Mouse (Mus musculus) spleen, adult 18-20 months (tissue): ENCODE results near the gene B3gat3.
"Not testable (repeated sequence)": the region's sequence is repeated elsewhere in the genome, so short reads cannot be mapped to it uniquely, and the experiment has no call there.

Experiments
- DNase-seq, 2 experiments: peaks; one replicate each; pipeline ENCODE4 v3.0.0; 2022; ENCODE audit warnings: mixed read lengths in 2 of 2

The B3gat3 gene

GRCm38 (mm10) chr19:8920073-8920736 lies at the start of gene B3gat3:
B3gat3 (plus strand) TSS chr19:8920374.
- DNase-seq = peak; percentile 82 to 86

GRCm38 (mm10) chr19:8870381-8870780 lies 49.8 kb upstream of the B3gat3 start:
- DNase-seq = not testable (repeated sequence)

GRCm38 (mm10) chr19:8870838-8871237 lies 49.3 kb upstream of the B3gat3 start:
- no peak for DNase-seq

GRCm38 (mm10) chr19:8871267-8872186 lies 48.6 kb upstream of the B3gat3 start, which contains the start of gene Ubxn1:
Ubxn1 (plus strand) TSS chr19:8871496.
- DNase-seq = peak; percentile 92 to 93

GRCm38 (mm10) chr19:8872266-8872840 lies 47.8 kb upstream of the B3gat3 start:
- no peak for DNase-seq

- DNase-seq = no peak
Measured at GRCm38 (mm10) chr19:8875031-8875430, 45.1 kb upstream of the B3gat3 start.

- peak; percentile 80 to 88 for DNase-seq
Measured at GRCm38 (mm10) chr19:8880311-8881033, 39.7 kb upstream of the B3gat3 start, which contains the start of gene Uqcc3. Uqcc3 (minus strand) TSS chr19:8880923.

GRCm38 (mm10) chr19:8881034-8881392 lies 39.2 kb upstream of the B3gat3 start:
- no peak for DNase-seq

GRCm38 (mm10) chr19:8883616-8884015 lies 36.6 kb upstream of the B3gat3 start, which contains the start of the genes Lbhd1 and Gm49403:
Lbhd1 (plus strand) TSS chr19:8883732.
Gm49403 (plus strand) TSS chr19:8883930.
- DNase-seq = no peak

- no peak for DNase-seq
Measured at GRCm38 (mm10) chr19:8886916-8887584, 33.1 kb upstream of the B3gat3 start.

GRCm38 (mm10) chr19:8887585-8888463 lies 32.4 kb upstream of the B3gat3 start:
- DNase-seq = no peak

- peak; percentile 89 to 91 for DNase-seq
Measured at GRCm38 (mm10) chr19:8888511-8889385, 31.4 kb upstream of the B3gat3 start, which contains the start of the genes 1810009A15Rik and Gm49416. 1810009A15Rik (plus strand) TSS chr19:8888853. Gm49416 (plus strand) TSS chr19:8888926.

GRCm38 (mm10) chr19:8892829-8893766 lies 27.1 kb upstream of the B3gat3 start, which contains the start of gene Ints5:
Ints5 (plus strand) TSS chr19:8893005.
- DNase-seq = peak; percentile 66 to 81

- DNase-seq = no peak
Measured at GRCm38 (mm10) chr19:8895397-8895960, 24.7 kb upstream of the B3gat3 start.

- DNase-seq = not testable (repeated sequence)
Measured at GRCm38 (mm10) chr19:8896231-8896630, 23.9 kb upstream of the B3gat3 start.

GRCm38 (mm10) chr19:8897211-8897864 lies 22.8 kb upstream of the B3gat3 start:
- DNase-seq = not testable (repeated sequence)

- peak; percentile 90 for DNase-seq
Measured at GRCm38 (mm10) chr19:8897865-8898495, 22.2 kb upstream of the B3gat3 start, which contains the start of gene Ganab. Ganab (plus strand) TSS chr19:8898071.
